Mouse (Mus musculus): ENCODE results near the gene Tkt. TPM values are rescaled to one million over a fixed set of nuclear protein-coding genes. Genes with fewer than 3 reads are reported as not detected.
"Not testable (repeated sequence)": the region's sequence is repeated elsewhere in the genome, so short reads cannot be mapped to it uniquely, and the experiment has no call there.

The Tkt gene
- total RNA-seq (2021) = 829 and 921 TPM in 2 replicates
- long read RNA-seq, experiment 1, transcript Tkt-201 (14 exons, 3,223 nt) = major isoform, 160 of 204 reads
- long read RNA-seq, experiment 1, transcript Tkt-208 (8 exons, 1,401 nt) = minor isoform, 7 of 204 reads
- long read RNA-seq, experiment 1, partial matches to known transcripts = 30 of 204 reads
- long read RNA-seq, experiment 1, other reads (novel, unspliced or antisense) = 7 of 204 reads
- long read RNA-seq, experiment 2, transcript Tkt-208 (8 exons, 1,401 nt) = minor isoform, 12 of 147 reads
- long read RNA-seq, experiment 2, transcript Tkt-201 (14 exons, 3,223 nt) = major isoform, 98 of 147 reads
- long read RNA-seq, experiment 2, partial matches to known transcripts = 32 of 147 reads
- long read RNA-seq, experiment 2, other reads (novel, unspliced or antisense) = 5 of 147 reads

- peak; percentile 90 for DNase-seq
Observed at GRCm38 (mm10) chr14:30548131-30548720, at the start of gene Tkt. Tkt (plus strand) TSS chr14:30548359.

DNA sequence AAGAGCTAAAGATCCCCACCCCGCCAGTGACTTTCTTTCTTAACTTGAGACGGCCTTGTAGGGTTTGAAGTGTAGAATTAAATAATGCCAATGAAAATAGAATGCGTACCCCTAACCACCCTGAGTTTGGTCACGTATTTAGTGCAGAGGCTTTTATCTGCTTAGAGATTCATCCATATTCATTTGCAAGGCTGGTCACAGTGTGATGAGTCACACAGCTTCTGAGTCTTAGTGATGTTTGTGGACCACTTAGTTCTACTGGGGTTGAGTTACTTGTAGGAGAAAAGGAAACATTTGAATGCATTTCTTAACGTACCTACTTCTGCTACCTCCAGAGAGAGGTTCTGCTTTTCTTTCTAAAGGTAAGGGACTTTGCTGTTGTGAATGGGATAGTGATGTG lies 43.2 kb upstream of the Tkt start:
- DNase-seq = no peak

- DNase-seq = no peak
Observed at GRCm38 (mm10) chr14:30510214-30510763, 37.9 kb upstream of the Tkt start.

GRCm38 (mm10) chr14:30512896-30513295 lies 35.3 kb upstream of the Tkt start:
- no peak for DNase-seq

DNA sequence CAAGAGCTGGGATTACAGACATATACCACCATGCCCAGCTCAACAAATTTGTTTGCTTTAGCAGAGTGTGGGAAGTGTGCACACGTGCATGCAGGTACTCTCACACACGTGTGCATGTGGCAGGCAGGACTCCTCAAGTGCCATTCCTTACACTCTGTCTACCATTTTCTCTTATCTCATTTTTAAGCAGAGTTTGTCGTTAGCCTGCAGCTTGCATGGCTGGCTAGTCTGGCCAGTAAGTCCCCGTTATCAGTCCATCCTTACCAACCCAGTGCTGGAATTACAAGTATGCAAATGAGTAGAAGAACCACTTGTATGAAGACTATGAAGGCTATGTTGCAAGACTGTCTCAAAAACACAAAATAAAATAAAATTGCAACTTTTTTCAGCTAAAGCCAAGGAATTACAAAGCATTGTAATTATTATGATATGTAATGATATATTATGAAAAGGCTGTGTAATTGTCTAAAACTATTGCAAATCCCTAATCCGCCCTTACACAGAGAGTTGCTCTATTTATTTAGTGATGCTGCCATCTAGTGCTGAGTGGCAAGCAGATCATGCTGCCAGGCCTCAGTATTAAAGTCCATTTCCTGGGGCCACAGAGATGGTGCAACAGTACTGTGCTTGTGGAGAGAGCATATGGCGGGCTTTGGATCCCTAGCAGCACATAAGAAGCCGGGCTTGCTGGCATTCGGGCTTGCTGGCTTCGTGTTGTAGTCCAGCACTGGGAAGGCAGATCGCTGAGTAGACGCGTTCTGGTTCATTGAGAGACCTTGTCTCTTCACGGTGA lies 32.0 kb upstream of the Tkt start:
- DNase-seq = peak; percentile 22

DNA sequence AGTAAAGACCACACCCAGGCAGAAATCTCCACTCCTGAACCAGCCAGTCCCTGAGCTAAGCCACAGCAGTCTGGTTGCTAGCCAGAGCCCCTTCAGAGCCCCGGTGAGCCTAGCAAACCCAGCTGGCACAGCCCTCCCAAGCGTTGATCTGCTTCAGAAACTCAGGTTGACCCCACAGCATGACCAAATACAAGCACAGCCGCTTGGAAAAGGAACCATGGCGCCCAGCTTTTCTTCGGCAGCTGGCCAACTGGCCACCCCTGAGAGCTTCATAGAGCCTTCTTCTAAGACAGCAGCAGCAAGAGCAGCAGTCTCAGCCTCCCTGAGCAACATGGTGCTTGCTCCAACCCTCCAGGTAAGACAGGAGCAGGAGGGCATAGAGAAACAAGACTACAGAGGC lies 28.8 kb upstream of the Tkt start:
- no peak for DNase-seq

- DNase-seq = no peak
Observed at GRCm38 (mm10) chr14:30523356-30523755, 24.8 kb upstream of the Tkt start.

DNA sequence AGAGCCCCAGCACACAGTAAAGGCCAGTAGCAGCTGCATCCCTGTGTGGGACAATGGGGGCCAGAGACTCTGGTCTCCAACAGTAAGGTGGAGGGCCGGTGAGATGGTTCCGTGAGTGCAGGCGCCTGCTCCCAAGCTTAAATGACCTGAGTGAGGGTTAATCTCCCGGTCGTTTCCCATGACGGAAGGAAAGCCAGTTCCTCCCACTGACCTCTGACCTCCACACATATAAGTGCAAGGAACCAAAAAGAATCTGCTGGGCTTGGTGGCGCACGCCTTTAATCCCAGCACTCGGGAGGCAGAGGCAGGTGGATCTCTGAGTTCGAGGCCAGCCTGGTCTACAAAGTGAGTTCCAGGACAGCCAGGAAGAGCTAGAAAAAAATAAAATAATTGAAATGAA lies 19.8 kb upstream of the Tkt start:
- DNase-seq = no peak

GRCm38 (mm10) chr14:30528961-30529360 lies 19.2 kb upstream of the Tkt start:
- DNase-seq = no peak

- no peak for DNase-seq
Observed at GRCm38 (mm10) chr14:30529454-30529853, 18.7 kb upstream of the Tkt start.

DNA sequence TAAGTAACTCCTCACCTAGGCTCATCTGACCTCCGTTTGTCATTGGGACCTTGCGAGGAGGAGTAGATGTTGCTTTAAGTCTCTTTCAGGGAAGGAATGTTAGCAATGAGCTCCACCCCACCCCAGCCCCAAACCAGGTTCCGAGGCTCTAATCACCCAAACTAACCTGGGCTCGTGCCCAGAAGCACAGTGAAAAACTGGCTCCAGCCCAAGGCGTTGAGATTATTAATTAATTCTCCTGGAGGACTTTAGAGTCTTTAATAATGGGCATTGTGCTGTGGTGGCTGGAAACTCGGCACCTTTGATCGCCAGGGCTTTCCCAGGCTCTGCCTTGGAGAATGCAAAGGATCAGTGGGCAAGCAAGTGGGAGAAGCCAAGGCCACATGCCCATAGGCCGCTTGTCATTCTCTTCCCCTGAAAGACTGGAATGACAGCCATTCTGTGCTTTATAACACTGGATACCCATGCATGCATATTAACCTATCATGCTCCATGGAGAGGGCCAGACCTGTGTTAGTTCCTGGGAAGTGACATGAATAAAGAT lies 17.4 kb upstream of the Tkt start:
- DNase-seq = no peak

DNA sequence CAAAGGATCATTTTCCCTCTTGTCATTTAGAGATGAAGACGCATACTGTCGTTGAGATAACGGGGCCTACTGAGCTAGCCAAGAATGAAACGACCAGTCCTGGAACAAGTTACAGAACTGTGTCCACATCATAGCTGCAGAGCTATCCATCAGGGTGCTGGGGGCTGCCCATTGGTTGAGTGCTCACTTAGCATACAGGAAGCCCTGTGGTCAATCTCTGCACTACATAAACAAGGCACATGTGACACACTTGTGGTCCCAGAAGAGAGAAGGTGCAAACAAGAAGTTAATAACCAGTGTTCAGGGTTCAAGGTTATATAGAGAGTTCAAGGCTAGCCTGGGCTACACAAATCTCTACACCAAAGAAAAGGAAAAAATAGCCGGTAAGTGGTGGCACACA lies 16.7 kb upstream of the Tkt start:
- peak; percentile 40 for DNase-seq

- DNase-seq = peak; percentile 64
Observed at GRCm38 (mm10) chr14:30531896-30532295, 16.3 kb upstream of the Tkt start.

DNA sequence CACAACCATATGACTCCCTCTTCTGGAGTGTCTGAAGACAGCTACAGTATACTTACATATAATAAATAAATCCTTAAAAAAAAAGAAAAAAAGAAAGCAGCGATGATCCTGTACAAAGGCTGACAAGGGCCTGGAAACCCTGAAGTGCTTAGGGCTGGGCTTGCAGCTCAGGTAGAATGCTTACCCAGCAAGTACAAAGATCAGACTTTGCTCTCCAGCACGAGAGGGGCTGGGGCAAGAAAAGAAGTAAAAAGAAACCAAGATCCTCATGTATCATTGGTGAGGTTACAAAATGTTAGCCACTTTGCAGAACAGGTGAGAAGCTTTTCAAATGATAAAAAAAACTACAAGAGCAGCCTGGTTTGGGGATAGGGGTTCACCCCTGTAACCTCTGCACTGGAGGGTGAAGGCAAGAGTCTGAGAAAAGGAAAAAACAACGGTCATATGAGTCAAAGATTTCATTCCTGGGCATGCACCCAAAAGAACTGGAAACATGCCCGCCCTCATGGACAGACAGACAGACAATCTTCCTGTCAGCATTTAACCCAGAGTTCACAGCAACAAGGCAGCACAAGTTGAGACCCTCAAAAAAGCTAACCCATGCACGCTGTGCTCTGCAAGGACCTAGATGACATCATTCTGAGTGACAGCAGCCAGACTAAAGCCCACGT lies 14.2 kb upstream of the Tkt start:
- peak; percentile 73 for DNase-seq

DNA sequence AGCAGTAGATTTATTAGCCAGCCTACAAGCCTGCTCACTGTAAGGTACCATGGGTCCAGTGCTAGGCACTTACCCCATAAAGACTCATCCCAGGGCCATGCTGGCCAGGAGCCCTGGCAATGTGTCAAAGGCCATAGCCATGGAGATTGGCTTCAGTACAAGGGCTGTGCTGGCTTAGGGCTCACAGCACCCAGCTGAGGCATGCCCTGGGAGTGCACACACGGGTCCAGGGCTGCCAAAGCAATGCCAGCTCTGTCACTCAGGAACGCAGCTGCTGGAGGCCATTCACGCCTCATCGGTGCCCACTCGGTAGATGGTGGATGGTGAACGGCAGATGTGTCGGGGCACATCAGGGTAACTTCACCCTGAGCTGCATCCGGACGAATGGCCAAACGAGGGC lies 6.6 kb upstream of the Tkt start:
- DNase-seq = peak; percentile 96

DNA sequence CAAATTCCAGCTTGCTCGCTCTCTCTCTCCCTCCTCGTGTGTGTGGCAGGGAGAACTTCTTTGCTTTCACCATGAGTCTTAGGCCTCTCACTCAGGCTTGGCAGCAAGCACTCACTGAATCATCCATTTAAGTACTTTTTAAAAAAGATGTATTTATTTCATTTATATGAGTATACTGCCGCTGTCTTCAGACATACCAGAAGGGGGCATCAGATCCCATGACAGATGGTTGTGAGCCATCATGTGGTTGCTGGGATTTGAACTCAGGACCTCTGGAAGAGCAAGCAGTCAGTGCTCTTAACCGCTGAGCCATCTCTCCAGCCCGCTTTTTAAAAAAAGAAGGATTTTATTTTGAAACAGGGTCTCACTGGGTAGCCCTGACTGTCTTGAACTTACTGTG lies 4.8 kb upstream of the Tkt start:
- not testable (repeated sequence) for DNase-seq

DNA sequence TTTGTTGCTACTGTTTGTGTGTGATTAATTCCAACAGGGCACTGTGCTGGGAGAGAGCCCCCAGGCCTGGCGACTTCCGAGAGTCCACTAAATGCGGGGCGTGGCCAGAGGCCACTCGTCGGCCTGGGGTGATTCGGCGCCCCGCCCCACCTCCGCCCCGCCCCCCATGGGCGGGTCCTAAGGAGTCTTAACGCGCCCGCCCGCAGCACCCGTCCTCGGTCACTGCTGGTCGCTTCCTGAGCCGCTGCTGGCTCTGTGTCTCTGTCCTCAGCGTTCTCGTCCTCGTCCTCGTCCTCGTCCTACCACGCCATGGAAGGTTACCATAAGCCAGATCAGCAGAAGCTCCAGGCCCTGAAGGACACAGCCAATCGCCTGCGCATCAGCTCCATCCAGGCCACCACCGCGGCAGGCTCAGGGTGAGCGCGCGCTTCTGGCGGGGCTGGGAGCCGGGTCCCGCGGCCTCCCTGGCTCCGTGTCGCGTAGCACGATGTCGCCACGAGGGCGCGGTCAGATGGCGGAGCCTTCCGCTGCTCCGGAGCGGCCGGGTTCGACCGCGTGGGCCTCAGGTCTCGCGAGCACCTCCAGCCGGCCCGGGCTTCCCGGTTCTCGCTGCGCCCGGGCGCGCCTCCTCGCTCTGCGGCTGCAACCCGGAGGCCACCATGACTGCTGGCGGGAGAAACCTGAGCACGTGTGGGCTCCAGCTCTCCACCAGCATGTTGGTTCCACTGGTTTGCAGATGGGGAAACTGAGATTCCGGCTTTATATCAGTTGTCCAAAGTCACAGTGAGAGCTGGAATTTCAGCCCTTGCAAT lies 1.0 kb downstream of the Tkt start:
- DNase-seq = peak; percentile 99

DNA sequence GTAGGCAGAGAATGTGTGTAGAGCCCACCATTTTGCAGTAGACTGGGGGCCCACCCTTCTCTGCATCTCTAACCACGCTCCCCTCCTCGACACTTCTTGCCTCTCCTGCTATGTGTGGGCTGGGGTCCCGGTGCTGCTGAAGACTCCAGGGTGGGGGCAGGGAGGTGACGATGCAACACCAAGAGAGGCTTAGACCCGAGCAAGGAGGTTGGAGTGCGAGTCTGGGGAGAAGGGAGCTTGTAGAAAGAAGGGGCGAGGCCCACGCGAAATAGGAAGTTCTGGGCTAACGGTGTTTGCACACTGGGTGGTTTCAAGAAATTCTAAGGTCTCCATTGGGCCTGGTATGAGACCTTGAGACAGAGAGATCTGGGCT lies 1.6 kb downstream of the Tkt start:
- DNase-seq = no peak

- no peak for DNase-seq
Observed at GRCm38 (mm10) chr14:30550232-30551070, 2.3 kb downstream of the Tkt start.

DNA sequence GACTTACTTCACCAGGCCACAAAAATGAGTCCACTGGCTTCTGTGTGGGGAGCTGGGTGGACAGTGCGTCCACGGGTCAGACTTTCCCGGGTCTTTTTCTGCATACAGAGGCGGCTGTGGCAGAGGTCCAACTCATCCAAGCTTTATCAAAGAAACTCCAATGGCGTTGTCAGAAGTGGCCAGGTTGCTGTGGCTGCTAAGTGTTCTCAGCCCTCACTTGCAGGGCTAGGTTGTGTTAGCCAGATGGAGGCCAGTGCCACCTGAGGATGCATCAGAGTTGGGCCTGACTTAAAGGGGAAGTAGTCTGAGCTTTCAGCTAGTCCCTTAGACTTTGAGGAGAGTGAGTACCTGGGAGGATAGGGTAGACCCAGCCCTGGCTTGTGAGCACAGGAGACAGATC lies 3.4 kb downstream of the Tkt start:
- no peak for DNase-seq

Measured in adrenal gland, postnatal 14 days (tissue).